Comparison of ENCODE assay signal across 9 mouse cellular contexts in the genomic region with DNA sequence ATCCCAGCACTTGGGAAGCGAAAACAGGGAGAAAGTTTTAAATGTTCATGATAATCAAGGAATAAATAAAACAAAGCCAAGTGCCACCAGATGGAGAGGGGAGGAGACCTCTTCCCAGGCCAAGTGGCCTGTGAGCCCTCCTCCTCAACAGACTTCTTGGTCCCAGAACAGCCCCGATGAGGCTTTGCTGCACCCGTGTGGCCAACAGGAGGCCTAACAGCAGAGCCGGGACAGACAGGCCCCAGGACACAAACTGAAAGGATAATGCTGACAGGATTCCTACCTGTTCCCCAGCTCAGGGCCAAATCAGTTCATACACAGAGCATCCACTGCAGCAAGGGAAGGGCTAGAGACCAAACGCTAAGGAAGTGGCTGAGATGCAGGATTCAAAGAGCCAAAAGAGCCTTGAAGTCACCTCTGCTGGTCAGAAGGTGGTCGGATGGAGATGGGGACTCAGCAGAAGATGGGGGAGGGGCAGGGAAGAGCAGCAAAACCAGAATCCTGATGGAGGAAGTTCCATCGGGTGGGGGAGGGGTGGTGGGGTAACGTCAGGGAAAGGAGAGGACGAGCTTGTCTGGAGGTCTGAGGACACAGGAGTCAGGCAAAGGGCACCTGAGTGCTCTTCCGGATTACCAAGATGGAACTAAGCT. TPM values are rescaled to one million over a fixed set of nuclear protein-coding genes. Genes with fewer than 3 reads are reported as not detected.
DNase-seq lines count a peak whose midpoint lies in the region; ATAC-seq lines count a peak whose summit lies in the region.
"Had no signal": no experiment of that assay in that cellular context is flagged by ENCODE, and none has a peak within 500 bp of the region (broad histone marks: within the 10 kb centered on the region; RNA-seq: fewer than 3 reads in every experiment).

No protein-coding gene starts in this region.

- peak; percentile 87 for ATAC-seq in common myeloid progenitor, adult 5-6 weeks (replicated peaks; ENCODE audit: low read depth, poor library complexity, severe bottlenecking)
- ATAC-seq in granulocyte monocyte progenitor cell, adult 5-6 weeks (replicated peaks; ENCODE audit: poor library complexity, severe bottlenecking): peak; percentile 70
- 0 out of 2 replicates have a peak, but pooled peaks have one; percentile 28 for ATAC-seq in kidney, embryonic 14.5 days (ENCODE audit: low FRiP score, low TSS enrichment)
- no peak for ATAC-seq in liver, embryonic 11.5 days (replicated peaks; ENCODE audit: low FRiP score)
- peak; percentile 68; the same call in 1 of the 2 replicates for ATAC-seq in neural tube, embryonic 13.5 days (ENCODE audit: low read depth)

- no peaks in the 10 kb centered on the region for H3K9me3 ChIP-seq in kidney, embryonic 14.5 days (ENCODE audit: control insufficient read depth, low read length)
- no peaks in the 10 kb centered on the region for H3K9me3 ChIP-seq in liver, embryonic 11.5 days (ENCODE audit: control insufficient read depth, low read length)
- no peaks in the 10 kb centered on the region for H3K9me3 ChIP-seq in neural tube, embryonic 13.5 days
- H3K9me3 ChIP-seq: embryonic facial prominence, embryonic 13.5 days had no signal

- H3K27me3 ChIP-seq in kidney, embryonic 14.5 days (ENCODE audit: control insufficient read depth, insufficient read depth, low read length): no peaks in the 10 kb centered on the region
- H3K27me3 ChIP-seq in liver, embryonic 11.5 days (replicated peaks; ENCODE audit: control insufficient read depth, insufficient read depth, low read length): no peaks in the 10 kb centered on the region
- H3K27me3 ChIP-seq in neural tube, embryonic 13.5 days: no peaks in the 10 kb centered on the region
- H3K27me3 ChIP-seq: embryonic facial prominence, embryonic 13.5 days had no signal

- DNase-seq in urinary bladder, postnatal 25 days (ENCODE audit: low spot score): peak; percentile 50
- DNase-seq in urinary bladder, postnatal 10 days (ENCODE audit: low spot score): no peak
- peak; percentile 47 for DNase-seq in liver, embryonic 11.5 days (ENCODE audit: low spot score)
- DNase-seq in c-Kit-positive CD71-positive TER-119-positive erythroid progenitor cells, embryonic 14.5 days (ENCODE audit: low spot score): no peak

- 23% methylated on average over 10 of the region's 10 CpGs for WGBS in kidney, embryonic 14.5 days
- 30% methylated on average over 10 of the region's 10 CpGs for WGBS in liver, embryonic 11.5 days
- WGBS in neural tube, embryonic 13.5 days: 23% methylated on average over 10 of the region's 10 CpGs

- H3K4me3 ChIP-seq in kidney, embryonic 14.5 days (ENCODE audit: low read length): no peak overlapping the region
- H3K4me3 ChIP-seq in liver, embryonic 11.5 days (ENCODE audit: low read depth, low read length): no peak overlapping the region
- no peak overlapping the region for H3K4me3 ChIP-seq in neural tube, embryonic 13.5 days
- H3K4me3 ChIP-seq: embryonic facial prominence, embryonic 13.5 days had no signal

- H3K4me1 ChIP-seq in kidney, embryonic 14.5 days (ENCODE audit: control insufficient read depth, insufficient read depth, low read length): no peaks in the 10 kb centered on the region
- H3K4me1 ChIP-seq in liver, embryonic 11.5 days (replicated peaks; ENCODE audit: control insufficient read depth, insufficient read depth, low read length): peaks cover 10% of the 10 kb centered on the region
- H3K4me1 ChIP-seq in neural tube, embryonic 13.5 days (replicated peaks): peaks cover 4% of the 10 kb centered on the region; the same call in 1 of the 2 replicates

- no peak overlapping the region for H3K27ac ChIP-seq in kidney, embryonic 14.5 days (ENCODE audit: low read depth, low read length)
- no peak overlapping the region for H3K27ac ChIP-seq in liver, embryonic 11.5 days (ENCODE audit: low read depth, low read length)
- no peak overlapping the region for H3K27ac ChIP-seq in neural tube, embryonic 13.5 days (replicated peaks)
- H3K27ac ChIP-seq: embryonic facial prominence, embryonic 13.5 days had no signal

- H3K36me3 ChIP-seq in kidney, embryonic 14.5 days (ENCODE audit: control insufficient read depth, insufficient read depth, low read length): peaks cover 62% of the 10 kb centered on the region
- peaks cover 8% of the 10 kb centered on the region for H3K36me3 ChIP-seq in liver, embryonic 11.5 days (ENCODE audit: control insufficient read depth, insufficient read depth, low read length)
- no peaks in the 10 kb centered on the region for H3K36me3 ChIP-seq in neural tube, embryonic 13.5 days

- no peak overlapping the region for H3K4me2 ChIP-seq in kidney, embryonic 14.5 days (replicated peaks; ENCODE audit: low read depth, low read length)
- no peak overlapping the region for H3K4me2 ChIP-seq in liver, embryonic 11.5 days
- H3K4me2 ChIP-seq in neural tube, embryonic 13.5 days: no peak overlapping the region
- H3K4me2 ChIP-seq: embryonic facial prominence, embryonic 13.5 days had no signal

- H3K9ac ChIP-seq in kidney, embryonic 14.5 days (ENCODE audit: low read depth, low read length): no peak overlapping the region
- H3K9ac ChIP-seq in liver, embryonic 11.5 days (ENCODE audit: low read depth, low read length): no peak overlapping the region
- no peak overlapping the region for H3K9ac ChIP-seq in neural tube, embryonic 13.5 days
- H3K9ac ChIP-seq: embryonic facial prominence, embryonic 13.5 days had no signal

RNA-seq across cellular contexts. Expression of gene Dgki, which starts 51.9 kb away (rescaled TPM):
- total RNA-seq in common myeloid progenitor, adult 5-6 weeks (2017): 0.27 and 1.6 TPM in 2 replicates
- total RNA-seq in granulocyte monocyte progenitor cell, adult 5-6 weeks (2014; fragmentation: Nextera tagmentation): not detected in 2 replicates
- not detected in 2 replicates for total RNA-seq in granulocyte monocyte progenitor cell, adult 5-6 weeks (2017)
- 0.27 and 0.43 TPM in 2 replicates for polyA plus RNA-seq in kidney, embryonic 14.5 days (2014; fragmentation: Nextera tagmentation; extraction: Ambion mirVana)
- polyA plus RNA-seq in liver, embryonic 11.5 days (2014; fragmentation: Nextera tagmentation; extraction: Ambion mirVana): 0.17 and 0.18 TPM in 2 replicates
- 5.9 and 6.6 TPM in 2 replicates for polyA plus RNA-seq in neural tube, embryonic 13.5 days (2015; fragmentation: Nextera tagmentation; extraction: Ambion mirVana)

Comparison
In these comparisons a context has a peak if more than half of its experiments do, and no peak if none do; other contexts are left out.
1. DNase-seq: peak in urinary bladder, postnatal 25 days (single experiment) and liver, embryonic 11.5 days (single experiment); none in urinary bladder, postnatal 10 days (single experiment) and c-Kit-positive CD71-positive TER-119-positive erythroid progenitor cells, embryonic 14.5 days (single experiment).